Mouse (Mus musculus): ENCODE data around the gene Lifr. TPM values are rescaled to one million over a fixed set of nuclear protein-coding genes. Genes with fewer than 3 reads are reported as not detected.

Lifr gene
- 4.9 and 5.5 TPM in 2 replicates for polyA plus RNA-seq (2011; ENCODE audit: insufficient read depth, insufficient read length, low replicate concordance, missing spikeins)

DNA sequence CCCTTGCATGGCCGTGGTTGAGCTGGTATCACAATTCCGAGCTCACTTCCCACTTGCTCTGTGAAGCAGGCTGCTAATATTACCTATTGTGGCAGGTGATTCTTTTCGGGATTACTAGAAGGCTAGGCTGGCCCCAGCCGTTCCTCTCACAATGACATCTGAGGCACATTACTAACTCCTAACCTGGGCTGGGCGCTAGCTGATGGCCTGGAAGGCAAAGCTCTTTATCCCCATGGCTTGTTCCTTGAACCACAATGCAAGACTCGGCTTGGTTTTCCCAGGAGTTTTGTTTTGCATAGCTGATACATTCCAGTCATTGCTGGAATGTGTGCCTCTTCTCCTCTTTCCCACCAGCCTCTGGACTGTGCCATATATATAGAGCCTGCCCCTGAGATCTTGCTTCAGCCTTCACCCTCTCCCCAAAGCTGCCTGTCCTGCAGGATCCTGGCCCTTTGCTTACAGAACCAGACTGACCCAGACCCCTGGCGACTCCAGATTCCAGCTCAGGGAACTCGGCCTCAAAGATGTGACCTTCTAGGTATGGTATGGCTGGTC is at the start of gene Lifr:
Gene Lifr, plus strand, starts transcription at position 404 of the 555 bp plus-strand sequence.
- TF ChIP-seq POLR2A (IDR thresholded peaks at IDR 0.05; ENCODE audit: borderline replicate concordance, control insufficient read depth, low read depth, low read length), result no peak
- TF ChIP-seq CTCF (IDR thresholded peaks at IDR 0.05; ENCODE audit: control insufficient read depth, insufficient read depth, low read length), result no peak
- no peak within 1 kb of the TSS for H3K27ac ChIP-seq (ENCODE audit: control insufficient read depth, insufficient read depth, low read depth, low read length, poor library complexity)
- H3K4me1 ChIP-seq (ENCODE audit: control insufficient read depth, insufficient read depth, low read length), result peaks cover 4% of the 10 kb centered on the region; the same call in 1 of the 2 replicates
- WGBS, result 78% methylated on average over 8 of the region's 8 CpGs
- no peak within 1 kb of the TSS for H3K4me3 ChIP-seq (replicated peaks; ENCODE audit: control insufficient read depth, low read depth, low read length)

DNA sequence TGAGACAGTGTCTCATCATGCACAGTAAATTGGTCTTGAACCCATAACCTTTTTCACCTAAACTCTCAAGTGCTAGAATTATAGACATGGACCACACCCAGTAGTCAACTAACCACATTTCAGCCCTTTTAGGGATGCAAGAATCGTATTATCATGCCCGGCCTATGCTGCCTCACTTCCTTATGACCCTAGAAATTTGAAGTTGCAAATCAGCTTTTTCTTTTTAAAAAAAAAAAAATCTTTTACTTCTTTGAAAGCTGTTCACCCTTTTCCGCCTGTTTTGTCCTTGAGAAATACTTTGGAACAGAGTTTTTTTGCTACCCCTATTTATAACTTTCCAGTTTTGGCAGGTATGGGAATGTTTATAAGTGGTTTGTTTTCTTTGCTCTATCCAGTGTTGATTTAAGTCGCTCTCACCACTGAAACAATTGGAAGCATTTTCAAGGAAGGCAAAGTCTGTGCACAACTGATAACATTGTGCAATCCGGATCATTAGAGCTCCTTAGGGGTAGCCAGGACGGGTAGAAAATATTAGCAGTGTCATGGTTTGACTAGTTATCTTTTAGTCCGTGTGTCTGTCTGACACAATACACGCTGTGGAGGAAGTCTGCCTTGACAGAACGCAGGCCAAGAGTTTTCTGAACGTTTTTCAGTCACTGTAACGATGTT is 46.2 kb upstream of the Lifr start:
- TF ChIP-seq CTCF (IDR thresholded peaks at IDR 0.05; ENCODE audit: control insufficient read depth, insufficient read depth, low read length), result no peak
- no peak for TF ChIP-seq POLR2A (IDR thresholded peaks at IDR 0.05; ENCODE audit: borderline replicate concordance, control insufficient read depth, low read depth, low read length)

DNA sequence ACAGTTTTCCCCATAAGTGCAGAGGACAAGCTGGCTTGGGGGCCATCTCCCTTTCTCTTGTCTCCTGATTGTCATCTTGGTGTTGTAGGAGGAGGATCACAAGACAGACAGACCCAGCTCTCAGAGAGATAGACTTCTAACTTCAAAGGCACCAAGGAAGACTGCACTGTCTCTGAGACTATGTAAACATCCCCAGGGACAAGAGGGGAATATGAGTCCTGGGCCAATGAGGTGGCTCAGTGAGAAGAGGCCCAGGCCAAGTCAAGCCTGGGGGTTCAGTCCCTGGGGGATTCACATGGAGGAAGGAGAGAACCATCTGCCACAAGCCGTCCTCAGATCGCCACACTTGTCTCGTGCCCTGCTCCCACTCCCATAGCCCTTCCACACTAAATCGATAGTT is 45.4 kb upstream of the Lifr start:
- Histone ChIP-seq H3K4me1 (ENCODE audit: control insufficient read depth, insufficient read depth, low read length) (no peaks in the 10 kb centered on the region; the same call in 1 of the 2 replicates), H3K27ac (ENCODE audit: control insufficient read depth, insufficient read depth, low read depth, low read length, poor library complexity) (no peak overlapping the region), H3K4me3 (replicated peaks; ENCODE audit: control insufficient read depth, low read depth, low read length) (no peak overlapping the region)
- TF ChIP-seq POLR2A (IDR thresholded peaks at IDR 0.05; ENCODE audit: borderline replicate concordance, control insufficient read depth, low read depth, low read length) (no peak), CTCF (IDR thresholded peaks at IDR 0.05; ENCODE audit: control insufficient read depth, insufficient read depth, low read length) (no peak)
- WGBS, result 79% methylated on average over 4 of the region's 4 CpGs

More for the DNA sequence above, 46.2 kb upstream of the Lifr start:
- WGBS, result 39% methylated on average over 11 of the region's 11 CpGs
- Histone ChIP-seq H3K4me1 (ENCODE audit: control insufficient read depth, insufficient read depth, low read length) (no peaks in the 10 kb centered on the region; the same call in 1 of the 2 replicates), H3K27ac (ENCODE audit: control insufficient read depth, insufficient read depth, low read depth, low read length, poor library complexity) (no peak overlapping the region), H3K4me3 (replicated peaks; ENCODE audit: control insufficient read depth, low read depth, low read length) (no peak overlapping the region)

DNA sequence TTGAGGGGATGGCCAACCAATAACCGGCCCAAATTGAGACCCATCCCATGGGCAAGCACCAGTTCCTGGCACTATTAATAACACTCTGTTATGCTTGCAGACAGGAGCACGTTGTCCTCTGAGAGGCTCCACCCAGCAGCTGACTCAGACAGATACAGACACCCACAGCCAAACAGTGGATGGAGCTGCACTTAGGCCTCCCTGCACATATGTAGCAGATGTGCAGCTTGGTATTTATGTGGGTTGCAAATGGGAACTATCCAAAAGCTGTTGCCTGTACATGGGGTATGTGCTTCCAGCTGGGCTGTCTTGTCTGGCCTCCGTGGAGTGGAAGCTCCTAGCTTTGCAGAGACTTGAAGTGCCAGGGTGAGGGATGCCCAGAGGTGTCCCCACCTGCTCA is 42.5 kb upstream of the Lifr start:
- H3K4me1 ChIP-seq (ENCODE audit: control insufficient read depth, insufficient read depth, low read length), result no peaks in the 10 kb centered on the region; the same call in 1 of the 2 replicates
- no peak overlapping the region for H3K27ac ChIP-seq (ENCODE audit: control insufficient read depth, insufficient read depth, low read depth, low read length, poor library complexity)
- H3K4me3 ChIP-seq (replicated peaks; ENCODE audit: control insufficient read depth, low read depth, low read length), result no peak overlapping the region
- WGBS, result 43% methylated on average over 3 of the region's 3 CpGs
- TF ChIP-seq POLR2A (IDR thresholded peaks at IDR 0.05; ENCODE audit: borderline replicate concordance, control insufficient read depth, low read depth, low read length) (no peak), CTCF (IDR thresholded peaks at IDR 0.05; ENCODE audit: control insufficient read depth, insufficient read depth, low read length) (no peak)

DNA sequence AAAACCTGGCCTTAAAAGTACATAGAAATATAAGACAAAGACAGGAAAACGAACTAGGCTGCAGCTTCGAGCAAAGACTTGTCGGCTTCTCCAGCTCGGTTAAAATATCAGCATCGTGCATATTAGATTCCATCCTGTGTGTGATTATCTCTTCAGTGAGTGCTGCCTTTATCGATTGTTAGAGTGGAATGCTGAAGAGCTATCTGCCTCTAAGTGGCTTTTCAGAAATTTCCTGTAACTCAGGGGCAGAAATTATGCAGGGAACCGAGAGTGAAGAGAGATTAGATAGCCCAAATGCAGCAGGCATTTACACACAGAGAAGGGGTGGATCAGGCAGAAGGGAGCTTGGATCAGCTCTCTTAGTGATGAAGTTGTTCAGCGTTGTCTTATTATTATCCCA is 41.5 kb upstream of the Lifr start:
- H3K4me3 ChIP-seq (replicated peaks; ENCODE audit: control insufficient read depth, low read depth, low read length), result no peak overlapping the region
- 20% methylated on average over 8 of the region's 8 CpGs for WGBS
- no peak overlapping the region for H3K27ac ChIP-seq (ENCODE audit: control insufficient read depth, insufficient read depth, low read depth, low read length, poor library complexity)
- TF ChIP-seq POLR2A (IDR thresholded peaks at IDR 0.05; ENCODE audit: borderline replicate concordance, control insufficient read depth, low read depth, low read length), result no peak
- TF ChIP-seq CTCF (IDR thresholded peaks at IDR 0.05; ENCODE audit: control insufficient read depth, insufficient read depth, low read length), result no peak
- no peaks in the 10 kb centered on the region; the same call in 1 of the 2 replicates for H3K4me1 ChIP-seq (ENCODE audit: control insufficient read depth, insufficient read depth, low read length)

DNA sequence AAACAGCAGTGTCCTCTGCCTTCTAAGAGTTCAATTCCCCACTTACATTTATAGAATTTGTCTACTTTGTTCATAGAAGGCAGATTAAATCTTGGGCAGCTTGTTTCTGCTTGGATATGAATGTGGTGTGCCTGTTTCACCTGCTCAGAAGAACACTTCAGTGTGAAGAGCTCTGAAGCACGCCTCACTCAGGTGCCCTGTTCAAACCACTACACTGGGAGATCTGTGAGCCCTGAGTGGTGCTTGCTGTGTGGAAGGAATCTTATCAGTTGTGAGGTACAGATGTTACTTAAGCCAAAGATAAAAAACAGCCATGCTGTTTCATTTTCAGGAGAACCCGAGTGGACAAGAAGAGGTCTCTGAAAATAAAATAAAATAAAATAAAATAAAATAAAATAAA is 38.7 kb upstream of the Lifr start:
- Histone ChIP-seq H3K27ac (ENCODE audit: control insufficient read depth, insufficient read depth, low read depth, low read length, poor library complexity) (no peak overlapping the region), H3K4me3 (replicated peaks; ENCODE audit: control insufficient read depth, low read depth, low read length) (no peak overlapping the region), H3K4me1 (ENCODE audit: control insufficient read depth, insufficient read depth, low read length) (no peaks in the 10 kb centered on the region)
- TF ChIP-seq CTCF (IDR thresholded peaks at IDR 0.05; ENCODE audit: control insufficient read depth, insufficient read depth, low read length), result no peak
- no peak for TF ChIP-seq POLR2A (IDR thresholded peaks at IDR 0.05; ENCODE audit: borderline replicate concordance, control insufficient read depth, low read depth, low read length)
- WGBS, result 58% methylated on average over 2 of the region's 2 CpGs

DNA sequence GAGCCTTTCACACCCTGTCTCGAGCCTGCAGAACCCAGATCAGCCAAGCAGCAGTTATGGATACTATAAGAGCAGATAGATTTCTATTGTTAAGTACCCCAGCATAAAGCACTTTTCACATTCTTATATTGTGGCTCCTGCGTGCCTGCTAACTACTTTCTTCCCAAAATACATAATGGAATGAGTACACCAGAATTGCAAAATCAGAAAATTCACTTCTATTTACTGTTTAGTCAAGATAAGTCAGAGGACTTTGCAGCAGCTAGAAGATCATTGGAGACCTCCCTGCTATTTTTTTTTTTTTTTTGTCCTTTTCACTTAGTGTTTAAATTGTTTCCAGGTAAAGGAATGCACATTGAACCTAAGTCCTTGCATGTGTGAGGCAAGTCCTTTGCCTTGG is 38.3 kb upstream of the Lifr start:
- H3K4me1 ChIP-seq (ENCODE audit: control insufficient read depth, insufficient read depth, low read length), result no peaks in the 10 kb centered on the region
- 69% methylated on average over 2 of the region's 2 CpGs for WGBS
- H3K4me3 ChIP-seq (replicated peaks; ENCODE audit: control insufficient read depth, low read depth, low read length), result no peak overlapping the region
- no peak overlapping the region for H3K27ac ChIP-seq (ENCODE audit: control insufficient read depth, insufficient read depth, low read depth, low read length, poor library complexity)
- no peak for TF ChIP-seq CTCF (IDR thresholded peaks at IDR 0.05; ENCODE audit: control insufficient read depth, insufficient read depth, low read length)
- no peak for TF ChIP-seq POLR2A (IDR thresholded peaks at IDR 0.05; ENCODE audit: borderline replicate concordance, control insufficient read depth, low read depth, low read length)

DNA sequence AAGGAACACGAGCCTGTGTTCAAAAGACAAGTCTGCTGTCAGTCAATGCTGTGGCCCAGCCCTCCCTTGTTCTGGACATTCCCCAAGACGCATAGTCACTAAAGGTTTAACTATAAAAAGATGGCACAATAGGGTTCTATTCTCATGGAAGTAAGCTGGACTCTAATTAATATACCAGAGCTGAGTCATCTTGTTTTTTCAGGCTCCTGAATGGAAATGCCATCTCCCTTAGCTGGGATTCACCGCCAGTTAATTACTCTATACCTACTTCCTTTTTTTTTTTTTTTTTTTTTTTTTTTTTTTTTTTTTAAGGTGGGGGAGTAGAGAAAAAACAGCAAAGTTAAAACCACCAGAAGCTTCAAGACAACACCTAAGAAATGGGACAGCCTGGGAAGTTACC is 33.6 kb upstream of the Lifr start:
- Histone ChIP-seq H3K27ac (ENCODE audit: control insufficient read depth, insufficient read depth, low read depth, low read length, poor library complexity) (no peak overlapping the region), H3K4me1 (ENCODE audit: control insufficient read depth, insufficient read depth, low read length) (no peaks in the 10 kb centered on the region), H3K4me3 (replicated peaks; ENCODE audit: control insufficient read depth, low read depth, low read length) (no peak overlapping the region)
- 33% methylated on average over 3 of the region's 3 CpGs for WGBS
- TF ChIP-seq POLR2A (IDR thresholded peaks at IDR 0.05; ENCODE audit: borderline replicate concordance, control insufficient read depth, low read depth, low read length) (no peak), CTCF (IDR thresholded peaks at IDR 0.05; ENCODE audit: control insufficient read depth, insufficient read depth, low read length) (no peak)

All from bone marrow, adult 2 months (tissue).